25 mouse cellular contexts compared by ENCODE assay signal in the genomic region with DNA sequence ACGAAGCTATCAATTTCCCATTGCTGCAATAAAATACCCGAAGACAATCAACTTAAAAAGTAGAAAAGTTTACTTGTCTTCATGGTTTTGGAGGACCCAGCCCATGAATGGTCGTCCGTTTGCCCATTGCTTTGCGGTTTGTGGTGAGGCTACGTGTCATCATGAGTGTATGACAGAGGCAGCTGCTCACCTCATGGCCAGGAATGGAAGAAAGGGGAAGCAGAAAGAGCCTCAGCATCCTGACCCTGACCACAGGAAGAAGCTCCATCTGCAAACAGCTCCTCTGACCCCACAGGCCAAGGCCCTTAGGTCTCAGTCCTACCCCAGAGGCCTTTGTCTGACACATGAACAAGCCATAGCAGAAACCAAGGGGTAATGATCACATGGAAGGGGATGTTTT. TPM values are rescaled to one million over a fixed set of nuclear protein-coding genes. Genes with fewer than 3 reads are reported as not detected.
DNase-seq lines count a peak whose midpoint lies in the region; TF ChIP-seq lines count a peak whose summit lies in the region.
"Had no signal": no experiment of that assay in that cellular context is flagged by ENCODE, and none has a peak within 500 bp of the region (broad histone marks: within the 10 kb centered on the region; RNA-seq: fewer than 3 reads in every experiment).

No protein-coding gene starts in this region.

- H3K27ac ChIP-seq in CH12.LX (ENCODE audit: insufficient read depth, low read depth), result no peak overlapping the region
- H3K27ac ChIP-seq: forebrain, embryonic 10.5 days; heart, embryonic 13.5 days; hindbrain, embryonic 12.5 days; limb, embryonic 13.5 days; midbrain, embryonic 15.5 days; stomach, postnatal 0 days had no signal

- H3K27me3 ChIP-seq in CH12.LX (replicated peaks) (no peaks in the 10 kb centered on the region), myocyte (ENCODE audit: control insufficient read depth, insufficient read depth, insufficient read length) (no peaks in the 10 kb centered on the region)
- H3K27me3 ChIP-seq: heart, embryonic 13.5 days; hindbrain, embryonic 12.5 days; limb, embryonic 13.5 days; megakaryocyte, embryonic 14.5 days; midbrain, embryonic 15.5 days had no signal

- H3K4me3 ChIP-seq in CH12.LX (replicated peaks in 1 of 3; ENCODE audit: low read depth in 2 of 3, low read length in 2 of 3, poor library complexity in 1 of 3) (no peak overlapping the region), myocyte (no peak overlapping the region)
- H3K4me3 ChIP-seq: forebrain, embryonic 10.5 days; heart, embryonic 13.5 days; hindbrain, embryonic 12.5 days; limb, embryonic 13.5 days; megakaryocyte, embryonic 14.5 days; midbrain, embryonic 15.5 days had no signal

- H3ac ChIP-seq in myocyte (ENCODE audit: control insufficient read depth, insufficient read length), result no peak overlapping the region

- H3K36me3 ChIP-seq in CH12.LX (replicated peaks in 1 of 2; ENCODE audit: control insufficient read depth in 1 of 2, insufficient read depth in 1 of 2, low read length in 1 of 2) (no peaks in the 10 kb centered on the region), myocyte (ENCODE audit: control insufficient read depth, insufficient read depth) (no peaks in the 10 kb centered on the region)
- H3K36me3 ChIP-seq: forebrain, embryonic 10.5 days; heart, embryonic 13.5 days; hindbrain, embryonic 12.5 days; limb, embryonic 13.5 days; midbrain, embryonic 15.5 days had no signal

- TF ChIP-seq POLR2A in CH12.LX (IDR thresholded peaks at IDR 0.05; ENCODE audit: low read depth, low read length), result no peak
- TF ChIP-seq POLR2A in myocyte (IDR thresholded peaks at IDR 0.05; ENCODE audit: insufficient read length, low read depth), result no peak

- TF ChIP-seq EP300 in CH12.LX (IDR thresholded peaks at IDR 0.05; ENCODE audit: low read length), result peak; percentile 24; the same call in 1 of the 2 replicates

- DNase-seq in 416B (ENCODE audit: low read depth) (peak; percentile 94), CH12.LX (ENCODE audit: extremely low read depth) (peak; percentile 58)
- DNase-seq in induced T-regulatory cell, adult 2 months (ENCODE audit: low read depth), result peak; percentile 66
- DNase-seq in kidney, adult 9 months, result no peak
- no peak for DNase-seq in urinary bladder, postnatal 36 days (ENCODE audit: low spot score in 2 of 2)
- no peak for DNase-seq in kidney, adult 18-20 months
- DNase-seq: adrenal gland, postnatal 25 days; cerebellum, adult 9-11 months; gastrocnemius, postnatal 10 days; heart, adult 18-20 months; heart, postnatal 14 days; kidney, adult 8-10 months; kidney, postnatal 14 days; layer of hippocampus, postnatal 36 days; lung, adult 18-20 months; lung, postnatal 14 days had no signal

- TF ChIP-seq RAD21 in CH12.LX (IDR thresholded peaks at IDR 0.05; ENCODE audit: low read depth, low read length), result no peak

- H3K4me1 ChIP-seq in CH12.LX (ENCODE audit: control insufficient read depth in 1 of 2, insufficient read depth in 2 of 2), result peaks cover 3 to 44% of the 10 kb centered on the region in 2 experiments; a peak in 2 of 4 replicates
- H3K4me1 ChIP-seq: forebrain, embryonic 10.5 days; heart, embryonic 13.5 days; hindbrain, embryonic 12.5 days; limb, embryonic 13.5 days; midbrain, embryonic 15.5 days had no signal

- H3K79me2 ChIP-seq in CH12.LX (replicated peaks; ENCODE audit: control insufficient read depth, extremely low read depth, insufficient read depth, poor library complexity, severe bottlenecking), result no peaks in the 10 kb centered on the region
- H3K79me2 ChIP-seq in myocyte (ENCODE audit: control insufficient read depth, insufficient read depth), result no peaks in the 10 kb centered on the region

- dilution Hi-C loops in CH12.LX (cut with MboI; ENCODE audit: extremely low pct_ligation_motif_present, extremely low pct_unique_long_range_greater_than_20kb, low sequenced_read_pairs), result no loop called here

- H3K4me2 ChIP-seq in CH12.LX (ENCODE audit: insufficient read depth, low read depth, poor library complexity, severe bottlenecking), result no peak overlapping the region
- H3K4me2 ChIP-seq in myocyte (ENCODE audit: low read depth), result no peak overlapping the region
- H3K4me2 ChIP-seq: heart, embryonic 13.5 days; hindbrain, embryonic 12.5 days; limb, embryonic 13.5 days; midbrain, embryonic 15.5 days had no signal

- H3K9me3 ChIP-seq in CH12.LX (replicated peaks; ENCODE audit: low read length), result no peaks in the 10 kb centered on the region
- H3K9me3 ChIP-seq: forebrain, embryonic 10.5 days; heart, embryonic 13.5 days; hindbrain, embryonic 12.5 days; limb, embryonic 13.5 days; midbrain, embryonic 15.5 days had no signal

- in situ Hi-C loops in CH12.LX (cut with MboI; ENCODE audit: low pct_ligation_motif_present, low pct_unique_long_range_greater_than_20kb, low sequenced_read_pairs), result no loop called here

- H3K9ac ChIP-seq in CH12.LX (ENCODE audit: insufficient read depth, low read depth), result no peak overlapping the region
- H3K9ac ChIP-seq: heart, embryonic 13.5 days; hindbrain, embryonic 12.5 days; limb, embryonic 13.5 days; midbrain, embryonic 15.5 days had no signal

- no peak for TF ChIP-seq CTCF in CH12.LX (conservative IDR thresholded peaks at IDR 0.05 in 1 of 2, IDR thresholded peaks at IDR 0.05 in 1 of 2; ENCODE audit: low read depth in 2 of 2, low read length in 2 of 2)

TF ChIP-seq in CH12.LX, 34 proteins besides CTCF, POLR2A, EP300 and RAD21:
- TF ChIP-seq MAX (IDR thresholded peaks at IDR 0.05; ENCODE audit: low read length) (0 out of 2 replicates have a peak, but pooled peaks have one; percentile 17), ETS1 (conservative IDR thresholded peaks at IDR 0.05; ENCODE audit: low read depth, low read length) (peak; percentile 30), JUN (IDR thresholded peaks at IDR 0.05; ENCODE audit: insufficient read depth, low read depth, low read length) (no peak), MAFK (IDR thresholded peaks at IDR 0.05; ENCODE audit: insufficient replicate concordance, low read length) (no peak), BHLHE40 (IDR thresholded peaks at IDR 0.05; ENCODE audit: low read depth, low read length) (0 out of 2 replicates have a peak, but pooled peaks have one; percentile 18)

TF ChIP-seq in myocyte, 11 proteins besides CTCF, POLR2A, EP300 and RAD21:
- no peak for TF ChIP-seq USF1 (IDR thresholded peaks at IDR 0.05; ENCODE audit: low read depth)
- no peak for TF ChIP-seq TCF3 (IDR thresholded peaks at IDR 0.05; ENCODE audit: insufficient read length, low read depth)
- TF ChIP-seq E2F4 (IDR thresholded peaks at IDR 0.05; ENCODE audit: insufficient read depth), result no peak
- TF ChIP-seq MYOD1 (IDR thresholded peaks at IDR 0.05; ENCODE audit: control insufficient read depth in 1 of 3, insufficient read length in 2 of 3, low read depth in 2 of 3), result peak in 2 of 3 experiments; percentile 4 to 25
- TF ChIP-seq POLR2AphosphoS2 (IDR thresholded peaks at IDR 0.05; ENCODE audit: insufficient read length, low read depth), result no peak
- no peak for TF ChIP-seq SRF (IDR thresholded peaks at IDR 0.05; ENCODE audit: control insufficient read depth, insufficient read length, low read depth)
- no peak for TF ChIP-seq MAX (IDR thresholded peaks at IDR 0.05; ENCODE audit: low read depth)
- TF ChIP-seq TCF12 (IDR thresholded peaks at IDR 0.05; ENCODE audit: insufficient read depth, poor library complexity, severe bottlenecking), result no peak
- TF ChIP-seq CEBPB (IDR thresholded peaks at IDR 0.05; ENCODE audit: insufficient read depth, poor library complexity, severe bottlenecking), result no peak

RNA-seq across cellular contexts. Expression of gene Il1r2, which starts 22.7 kb away (rescaled TPM):
- total RNA-seq in CH12.LX (2012; rRNA removed), result 0.13 and 0.17 TPM in 2 replicates
- 2.2 and 2.8 TPM in 2 replicates for total RNA-seq in CH12.LX (2014; rRNA removed)
- polyA plus RNA-seq in CH12.LX (2012; ENCODE audit: insufficient read length, low read depth), result 1.0 and 1.1 TPM in 2 replicates
- 0.10 TPM for polyA plus RNA-seq in myocyte (2012; fragmentation: generic; extraction: Trizol)
- total RNA-seq: adrenal gland, postnatal 25 days; heart, adult 18-20 months; layer of hippocampus, adult 18-20 months; layer of hippocampus, postnatal 36 days had no signal

Comparison
In these comparisons a context has a peak if more than half of its experiments do, and no peak if none do; other contexts are left out.
1. DNase-seq: peak in 416B (single experiment), CH12.LX (single experiment) and induced T-regulatory cell, adult 2 months (single experiment); none in kidney, adult 9 months (single experiment), urinary bladder, postnatal 36 days (0 of 2) and kidney, adult 18-20 months (single experiment).